Mouse (Mus musculus) embryonic facial prominence, embryonic 13.5 days (tissue): Measurements from ENCODE around the gene Tex2. TPM values are rescaled to one million over a fixed set of nuclear protein-coding genes. Genes with fewer than 3 reads are reported as not detected.
A peak's percentile ranks its signal among the peaks of the same experiment; 100 is the strongest.

Source experiments
- ATAC-seq: fragments of 200-750 bp; cut with Nextera tagmentation; 2 replicates; pipeline ENCODE4 v1.8.0; 2017; ENCODE audit warnings: low read depth; ENCODE audit not compliant: insufficient number of reproducible peaks, insufficient read depth, low FRiP score, low TSS enrichment
- H3K27ac ChIP-seq: fragments of 300-500 bp; sonication (generic); 2 replicates; pipeline ENCODE4 v1.5.1; 2015; ENCODE audit warnings: moderate library complexity, mild to moderate bottlenecking, inconsistent platforms
- H3K27me3 ChIP-seq: fragments of 300-500 bp; sonication (generic); 2 replicates; pipeline ENCODE4 v1.6.1; 2015; ENCODE audit warnings: mild to moderate bottlenecking, inconsistent platforms
- H3K36me3 ChIP-seq: fragments of 300-500 bp; sonication (generic); 2 replicates; pipeline ENCODE4 v1.6.1; 2015; ENCODE audit warnings: mild to moderate bottlenecking, inconsistent platforms
- H3K4me1 ChIP-seq: fragments of 300-500 bp; sonication (generic); 2 replicates; pipeline ENCODE4 v1.6.1; 2015; ENCODE audit warnings: inconsistent platforms
- H3K4me2 ChIP-seq: fragments of 300-500 bp; sonication (generic); 2 replicates; pipeline ENCODE4 v1.6.1; 2015; ENCODE audit warnings: moderate library complexity, mild to moderate bottlenecking, inconsistent platforms
- H3K4me3 ChIP-seq: fragments of 300-500 bp; sonication (generic); 2 replicates; pipeline ENCODE4 v1.5.1; 2015; ENCODE audit warnings: mild to moderate bottlenecking, inconsistent platforms
- H3K9ac ChIP-seq: fragments of 300-500 bp; sonication (generic); 2 replicates; pipeline ENCODE4 v1.6.1; 2015; ENCODE audit warnings: mild to moderate bottlenecking, inconsistent platforms
- H3K9me3 ChIP-seq: fragments of 300-500 bp; sonication (generic); 2 replicates; pipeline ENCODE4 v1.6.1; 2016; ENCODE audit warnings: inconsistent platforms
- WGBS: fragments of 180-500 bp; shearing (Covaris S2); methylation state at CpG from one replicate; pipeline ENCODE4 v1.1.7; 2015; ENCODE audit warnings: mixed read lengths; 5-methylcytosine and 5-hydroxymethylcytosine counted together
- polyA plus RNA-seq: library from polyadenylated mRNA; unstranded; fragments of >200 nt; fragmentation: Nextera tagmentation; extraction: Ambion mirVana; gene quantifications from 2 replicates; pipeline ENCODE4 v1.2.1, GENCODE M21; 2015

Gene Tex2
- polyA plus RNA-seq, 1 experiment from 2014 or later, result 8.9 TPM

GRCm38 (mm10) chr11:106489036-106489693, 124.1 kb downstream of the Tex2 start:
- 60% methylated on average over 7 of the region's 7 CpGs for WGBS
- no peak for ATAC-seq
- Histone ChIP-seq H3K27me3 (no peaks in the 10 kb centered on the region), H3K9me3 (no peaks in the 10 kb centered on the region), H3K27ac (no peak overlapping the region), H3K4me1 (peaks cover 9% of the 10 kb centered on the region; the same call in 1 of the 2 replicates), H3K4me3 (no peak overlapping the region), H3K4me2 (no peak overlapping the region), H3K36me3 (no peaks in the 10 kb centered on the region), H3K9ac (no peak overlapping the region)

DNA sequence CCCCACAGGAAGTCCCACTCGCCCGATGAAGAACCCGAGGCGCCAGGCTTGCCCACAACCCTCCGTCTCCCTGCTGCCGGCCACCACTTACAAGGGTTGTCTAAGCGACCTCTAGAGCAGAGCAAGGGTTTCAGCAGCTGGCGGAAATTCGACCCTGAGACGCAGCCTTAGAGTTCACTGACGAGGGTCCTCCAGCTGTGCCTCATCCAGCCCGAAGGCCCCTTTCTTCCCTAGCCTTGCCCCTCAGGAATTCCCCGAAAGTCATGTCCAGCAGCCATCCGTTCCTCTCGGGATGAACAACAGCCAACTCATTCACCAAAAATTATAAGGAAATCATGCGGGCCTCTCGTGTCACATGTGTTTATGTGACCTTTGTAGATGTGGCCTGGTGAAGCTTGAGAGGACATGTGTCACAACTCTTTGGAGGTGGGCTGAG, 125.1 kb downstream of the Tex2 start:
- Histone ChIP-seq H3K36me3 (no peaks in the 10 kb centered on the region), H3K4me1 (peaks cover 9% of the 10 kb centered on the region; the same call in 1 of the 2 replicates), H3K27me3 (no peaks in the 10 kb centered on the region), H3K9ac (peak overlapping the region; percentile 49), H3K27ac (peak overlapping the region; percentile 82; the same call in 1 of the 2 replicates), H3K4me2 (peak overlapping the region; percentile 77), H3K9me3 (no peaks in the 10 kb centered on the region), H3K4me3 (peak overlapping the region; percentile 97)
- WGBS, result 10% methylated on average over 17 of the region's 17 CpGs
- peak; percentile 3; the same call in 1 of the 2 replicates for ATAC-seq

DNA sequence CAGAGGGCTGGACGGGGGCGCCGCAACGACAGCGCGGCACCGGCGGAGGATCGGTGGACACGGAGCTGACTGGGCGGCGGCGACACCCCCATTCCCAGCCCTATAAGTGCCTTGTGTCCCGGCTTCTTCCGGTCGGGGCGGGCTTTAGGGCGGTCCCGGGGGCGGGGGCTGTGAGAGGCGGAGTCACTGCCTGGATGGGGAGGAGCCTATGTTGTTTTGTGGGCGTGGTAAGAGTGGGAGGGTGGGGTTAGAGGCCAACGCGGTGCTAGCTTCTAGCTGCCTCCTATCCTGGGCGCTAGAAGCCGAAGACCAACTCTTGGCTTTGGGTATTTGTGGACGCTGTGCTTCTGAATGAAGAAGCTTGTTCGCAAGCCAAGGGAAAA, 125.5 kb downstream of the Tex2 start, which contains the start of gene Ern1:
Gene Ern1, minus strand, starts transcription at position 120 of the 383 bp plus-strand sequence.
- Histone ChIP-seq H3K9me3 (no peaks in the 10 kb centered on the region), H3K27me3 (no peaks in the 10 kb centered on the region), H3K36me3 (no peaks in the 10 kb centered on the region), H3K9ac (peak within 1 kb of the TSS; percentile 90), H3K4me2 (peak within 1 kb of the TSS; percentile 77), H3K4me1 (peaks cover 9% of the 10 kb centered on the region; the same call in 1 of the 2 replicates), H3K4me3 (peak within 1 kb of the TSS; percentile 97), H3K27ac (peak within 1 kb of the TSS; percentile 82)
- ATAC-seq, result peak; percentile 96
- 1% methylated on average over 27 of the region's 28 CpGs for WGBS

GRCm38 (mm10) chr11:106486866-106487732, 126.1 kb downstream of the Tex2 start:
- Histone ChIP-seq H3K4me1 (peaks cover 9% of the 10 kb centered on the region; the same call in 1 of the 2 replicates), H3K4me2 (peak overlapping the region; percentile 77), H3K9ac (peak overlapping the region; percentile 90), H3K27me3 (no peaks in the 10 kb centered on the region), H3K4me3 (peak overlapping the region; percentile 97), H3K9me3 (no peaks in the 10 kb centered on the region), H3K27ac (peak overlapping the region; percentile 82), H3K36me3 (no peaks in the 10 kb centered on the region)
- under 1% methylated on average over 82 of the region's 86 CpGs for WGBS
- peak; percentile 73 for ATAC-seq

DNA sequence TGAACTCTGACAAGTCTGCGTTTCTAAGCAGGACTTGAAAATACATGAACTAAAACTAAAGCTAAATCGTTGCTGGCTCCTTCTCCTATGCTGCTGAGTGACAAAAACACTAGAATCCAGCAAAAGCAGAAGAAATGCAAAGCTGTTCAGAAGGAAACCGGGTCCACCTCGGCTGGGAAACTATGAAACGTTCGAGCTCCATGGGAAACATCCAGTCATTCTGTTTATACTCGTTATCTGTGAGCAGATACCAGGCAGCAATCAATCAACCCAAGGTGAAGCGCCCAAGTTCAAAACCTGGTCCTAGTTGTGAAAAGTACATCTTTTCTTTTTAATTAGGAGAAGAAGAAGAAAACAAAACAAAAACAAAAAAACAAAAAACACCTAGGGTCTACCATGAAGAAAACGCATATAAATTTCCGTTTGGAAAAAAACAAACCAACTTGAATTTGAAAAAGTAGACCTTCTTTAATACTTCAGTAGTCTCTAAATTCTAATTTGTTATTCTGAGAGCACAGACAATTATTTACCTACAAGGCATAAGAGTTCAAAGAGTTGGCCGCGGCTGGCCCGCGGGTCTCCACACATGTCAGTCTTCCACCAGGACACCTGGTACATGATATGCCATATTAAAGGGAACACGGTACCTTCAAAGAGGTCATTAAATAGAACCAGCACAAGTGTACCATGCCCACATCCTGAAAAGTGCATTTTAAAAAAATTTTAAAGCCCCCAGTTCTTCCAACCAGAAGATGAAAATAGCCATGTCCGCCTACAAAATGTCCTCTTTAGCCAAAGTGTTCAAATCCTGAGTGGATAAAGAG, 127.0 kb downstream of the Tex2 start:
- ATAC-seq, result no peak
- Histone ChIP-seq H3K4me2 (peak overlapping the region; percentile 77), H3K27me3 (no peaks in the 10 kb centered on the region), H3K4me1 (peaks cover 9% of the 10 kb centered on the region; the same call in 1 of the 2 replicates), H3K36me3 (no peaks in the 10 kb centered on the region), H3K9ac (peak overlapping the region; percentile 90; the same call in 1 of the 2 replicates), H3K27ac (no peak overlapping the region), H3K4me3 (peak overlapping the region; percentile 97), H3K9me3 (no peaks in the 10 kb centered on the region)
- WGBS, result 38% methylated on average over 16 of the region's 16 CpGs

DNA sequence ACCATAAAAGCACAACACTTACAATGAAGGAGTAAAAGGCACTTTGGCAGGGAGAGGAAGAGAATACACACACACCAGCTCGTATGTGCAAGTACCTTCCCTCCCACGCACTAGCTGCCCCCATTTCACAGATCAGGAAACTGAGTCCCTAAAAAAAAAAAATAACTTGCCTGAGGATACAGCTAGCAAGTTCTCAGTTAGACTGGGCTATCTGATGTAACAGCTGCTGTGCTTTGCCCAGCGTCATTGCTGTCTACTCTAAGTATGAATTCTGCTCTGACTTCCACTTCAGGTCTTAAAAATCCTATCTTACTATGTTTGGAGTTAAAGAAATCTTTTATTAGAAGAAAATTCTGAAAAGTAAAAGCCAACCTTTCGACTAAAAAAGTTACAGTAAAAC, 127.6 kb downstream of the Tex2 start:
- Histone ChIP-seq H3K4me3 (no peak overlapping the region), H3K9ac (no peak overlapping the region), H3K36me3 (no peaks in the 10 kb centered on the region), H3K27me3 (no peaks in the 10 kb centered on the region), H3K27ac (no peak overlapping the region), H3K9me3 (no peaks in the 10 kb centered on the region), H3K4me1 (peaks cover 9% of the 10 kb centered on the region; the same call in 1 of the 2 replicates), H3K4me2 (no peak overlapping the region)
- WGBS, result 84% methylated on average over 4 of the region's 4 CpGs
- no peak for ATAC-seq

DNA sequence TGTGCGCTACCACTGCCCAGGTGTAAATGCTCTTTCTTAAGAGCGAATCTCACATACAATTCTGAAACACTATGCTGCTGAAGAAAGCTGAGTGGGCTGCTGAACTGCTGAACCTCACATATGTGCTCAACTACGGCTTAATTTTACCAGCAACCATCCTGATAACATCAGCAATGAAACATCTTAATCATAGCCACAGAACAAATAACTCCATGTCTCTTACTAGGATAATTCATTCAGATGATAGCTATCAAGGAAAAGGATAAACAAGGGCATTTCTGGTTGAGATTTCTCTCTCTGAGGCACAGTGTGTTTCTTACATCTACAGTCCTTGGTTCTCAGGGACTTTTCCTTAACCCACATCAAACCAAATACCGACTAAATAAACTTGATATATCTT, 128.3 kb downstream of the Tex2 start:
- no peak overlapping the region for H3K9ac ChIP-seq
- no peaks in the 10 kb centered on the region for H3K27me3 ChIP-seq
- H3K27ac ChIP-seq, result no peak overlapping the region
- 76% methylated on average over 4 of the region's 4 CpGs for WGBS
- no peaks in the 10 kb centered on the region for H3K36me3 ChIP-seq
- no peak overlapping the region for H3K4me2 ChIP-seq
- no peak overlapping the region for H3K4me3 ChIP-seq
- H3K4me1 ChIP-seq, result peaks cover 9% of the 10 kb centered on the region; the same call in 1 of the 2 replicates
- H3K9me3 ChIP-seq, result no peaks in the 10 kb centered on the region
- ATAC-seq, result no peak

GRCm38 (mm10) chr11:106482867-106483266, 130.4 kb downstream of the Tex2 start:
- Histone ChIP-seq H3K4me1 (peaks cover 6% of the 10 kb centered on the region; the same call in 1 of the 2 replicates), H3K27me3 (no peaks in the 10 kb centered on the region), H3K9me3 (no peaks in the 10 kb centered on the region), H3K27ac (no peak overlapping the region), H3K4me3 (no peak overlapping the region), H3K4me2 (no peak overlapping the region), H3K36me3 (no peaks in the 10 kb centered on the region), H3K9ac (no peak overlapping the region)
- WGBS, result 88% methylated on average over 8 of the region's 8 CpGs
- ATAC-seq, result no peak

DNA sequence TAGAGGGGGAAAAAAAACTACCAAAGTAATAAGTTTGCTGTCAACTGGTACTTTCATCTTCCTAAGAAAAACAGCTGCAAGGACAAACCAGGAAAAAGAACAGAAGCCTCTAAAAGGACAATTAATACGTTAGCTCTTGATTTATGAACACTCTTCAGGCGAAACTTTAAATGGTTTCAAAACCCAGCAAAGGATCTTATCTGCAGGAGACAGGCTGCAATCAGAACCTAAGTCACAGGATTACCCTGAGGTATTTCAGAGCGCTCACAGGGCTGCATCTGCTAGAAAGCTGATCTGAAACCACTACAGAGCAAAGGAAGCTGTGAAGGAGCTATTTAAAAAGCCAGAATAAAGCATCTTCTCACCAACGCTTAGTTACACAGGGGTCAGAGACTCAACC, 131.6 kb downstream of the Tex2 start:
- H3K4me1 ChIP-seq, result peaks cover 6% of the 10 kb centered on the region; the same call in 1 of the 2 replicates
- no peak overlapping the region for H3K9ac ChIP-seq
- no peak for ATAC-seq
- no peak overlapping the region for H3K27ac ChIP-seq
- H3K4me2 ChIP-seq, result no peak overlapping the region
- H3K4me3 ChIP-seq, result no peak overlapping the region
- 67% methylated on average over 4 of the region's 4 CpGs for WGBS
- H3K27me3 ChIP-seq, result no peaks in the 10 kb centered on the region
- no peaks in the 10 kb centered on the region for H3K36me3 ChIP-seq
- H3K9me3 ChIP-seq, result no peaks in the 10 kb centered on the region

DNA sequence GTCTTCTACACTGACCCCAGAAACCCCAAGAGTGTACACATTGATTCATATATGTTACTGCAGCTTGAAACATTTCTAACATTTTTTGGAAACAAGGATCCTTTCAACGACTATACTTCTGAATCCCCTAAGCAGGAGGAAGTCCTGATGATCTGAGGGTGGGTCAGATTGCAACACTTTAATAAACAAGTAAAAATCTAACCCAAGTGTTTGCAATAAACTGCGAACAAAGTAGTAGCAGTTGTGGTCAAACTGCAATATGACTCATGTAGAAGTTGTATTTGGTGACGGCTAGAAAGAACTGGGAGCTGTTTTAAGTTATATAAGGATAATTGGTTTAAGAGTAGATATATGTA, 132.7 kb downstream of the Tex2 start:
- H3K27me3 ChIP-seq, result no peaks in the 10 kb centered on the region
- no peak overlapping the region for H3K9ac ChIP-seq
- H3K27ac ChIP-seq, result no peak overlapping the region
- H3K4me2 ChIP-seq, result no peak overlapping the region
- ATAC-seq, result no peak
- 46% methylated on average over 3 of the region's 3 CpGs for WGBS
- H3K9me3 ChIP-seq, result no peaks in the 10 kb centered on the region
- H3K4me3 ChIP-seq, result no peak overlapping the region
- H3K36me3 ChIP-seq, result no peaks in the 10 kb centered on the region
- 0 out of 2 replicates have a peak, but pooled peaks cover 3% of the 10 kb centered on the region for H3K4me1 ChIP-seq
